Mouse (Mus musculus) heart, embryonic 12.5 days (tissue): Measurements from ENCODE around the gene Rnf151. TPM values are rescaled to one million over a fixed set of nuclear protein-coding genes. Genes with fewer than 3 reads are reported as not detected.
"Not testable (repeated sequence)": the region's sequence is repeated elsewhere in the genome, so short reads cannot be mapped to it uniquely, and the experiment has no call there.

Source experiments
- ATAC-seq: fragments of 200-750 bp; cut with Nextera tagmentation; 2 replicates; pipeline ENCODE4 v1.8.0; 2017; ENCODE audit warnings: moderate TSS enrichment, moderate library complexity; ENCODE audit not compliant: insufficient number of reproducible peaks, low FRiP score
- H3K27ac ChIP-seq: fragments of 300-500 bp; sonication (generic); 2 replicates; pipeline ENCODE4 v1.5.1; 2016; ENCODE audit warnings: mild to moderate bottlenecking, moderate library complexity; ENCODE audit not compliant: poor library complexity, severe bottlenecking
- H3K27me3 ChIP-seq: fragments of 300-500 bp; sonication (generic); replicated peaks from 2 replicates; pipeline ENCODE4 v1.6.1; 2016; ENCODE audit warnings: mild to moderate bottlenecking, moderate library complexity
- H3K36me3 ChIP-seq: fragments of 300-500 bp; sonication (generic); 2 replicates; pipeline ENCODE4 v1.6.1; 2016; ENCODE audit warnings: mild to moderate bottlenecking, moderate library complexity
- H3K4me1 ChIP-seq: fragments of 300-500 bp; sonication (generic); replicated peaks from 2 replicates; pipeline ENCODE4 v1.6.1; 2016; ENCODE audit warnings: mild to moderate bottlenecking
- H3K4me2 ChIP-seq: fragments of 300-500 bp; sonication (generic); 2 replicates; pipeline ENCODE4 v1.6.1; 2016; ENCODE audit warnings: mild to moderate bottlenecking, moderate library complexity
- H3K4me3 ChIP-seq: fragments of 300-500 bp; sonication (generic); 2 replicates; pipeline ENCODE4 v1.5.1; 2016; ENCODE audit warnings: mild to moderate bottlenecking
- H3K9ac ChIP-seq: fragments of 300-500 bp; sonication (generic); 2 replicates; pipeline ENCODE4 v1.6.1; 2016; ENCODE audit warnings: mild to moderate bottlenecking, moderate library complexity
- H3K9me3 ChIP-seq: fragments of 300-500 bp; sonication (generic); replicated peaks from 2 replicates; pipeline ENCODE4 v1.6.1; 2016; ENCODE audit warnings: mild to moderate bottlenecking, moderate library complexity
- WGBS: fragments of 180-500 bp; shearing (Covaris S2); methylation state at CpG from one replicate; pipeline ENCODE4 v1.1.7; 2016; 5-methylcytosine and 5-hydroxymethylcytosine counted together
- polyA plus RNA-seq: library from polyadenylated mRNA; unstranded; fragments of >200 nt; fragmentation: Nextera tagmentation; extraction: Ambion mirVana; gene quantifications from 2 replicates; pipeline ENCODE4 v1.2.1, GENCODE M21; 2016

The Rnf151 gene
- polyA plus RNA-seq, 1 experiment from 2014 or later, result not detected

DNA sequence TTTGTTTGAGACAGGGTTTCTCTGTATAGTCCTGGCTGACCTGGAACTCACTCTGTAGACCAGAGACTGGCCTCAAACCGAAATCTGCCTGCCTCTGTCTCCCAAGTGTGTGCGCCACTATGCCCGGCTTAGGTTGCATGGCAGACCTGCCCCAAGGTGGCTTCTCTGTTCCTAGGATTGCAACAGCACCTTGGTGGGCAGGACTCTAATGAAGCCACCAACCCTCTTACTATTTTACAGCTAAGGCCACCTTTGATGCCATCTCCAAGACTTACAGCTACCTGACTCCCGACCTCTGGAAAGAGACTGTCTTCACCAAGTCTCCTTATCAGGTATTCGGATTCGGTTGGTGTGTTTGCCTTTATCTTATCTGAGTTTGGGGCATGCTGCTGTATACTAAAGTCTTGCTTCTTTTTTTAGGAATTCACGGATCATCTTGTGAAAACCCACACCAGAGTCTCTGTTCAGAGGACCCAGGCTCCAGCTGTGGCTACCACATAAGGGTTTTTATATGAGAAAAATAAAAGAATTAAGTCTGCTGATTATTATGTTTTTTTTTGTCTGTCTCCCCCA is 3.6 kb upstream of the Rnf151 start:
- not testable (repeated sequence) for H3K27ac ChIP-seq, ATAC-seq, H3K27me3 ChIP-seq, H3K9me3 ChIP-seq
- peak overlapping the region; percentile 80 for H3K9ac ChIP-seq
- peak overlapping the region; percentile 95 for H3K4me3 ChIP-seq
- peaks cover 32% of the 10 kb centered on the region for H3K36me3 ChIP-seq
- 33% methylated on average over 7 of the region's 7 CpGs for WGBS
- H3K4me2 ChIP-seq, result peak overlapping the region; percentile 84
- peaks cover 29% of the 10 kb centered on the region for H3K4me1 ChIP-seq

DNA sequence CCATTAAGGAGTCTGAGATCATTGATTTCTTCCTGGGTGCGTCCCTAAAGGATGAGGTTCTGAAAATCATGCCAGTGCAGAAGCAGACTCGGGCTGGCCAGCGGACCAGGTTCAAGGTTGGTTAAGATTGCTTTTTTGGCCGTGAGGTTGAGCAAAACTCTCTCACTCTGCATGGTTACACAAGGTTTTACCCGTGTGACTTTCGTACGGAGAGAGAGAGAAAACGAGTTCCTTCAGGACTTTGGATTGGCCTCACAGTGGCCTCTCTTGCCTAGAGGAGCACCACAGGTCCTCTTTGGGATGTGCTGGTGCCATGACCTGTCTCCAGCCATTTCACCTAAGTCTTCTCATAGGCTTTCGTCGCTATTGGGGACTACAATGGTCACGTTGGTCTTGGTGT is 2.8 kb upstream of the Rnf151 start:
- ATAC-seq, H3K9me3 ChIP-seq, H3K27me3 ChIP-seq: not testable (repeated sequence)
- Histone ChIP-seq H3K4me3 (peak overlapping the region; percentile 95), H3K27ac (0 out of 2 replicates have a peak overlapping the region, but pooled peaks have one; percentile 83), H3K4me2 (peak overlapping the region; percentile 84), H3K36me3 (peaks cover 37% of the 10 kb centered on the region), H3K9ac (peak overlapping the region; percentile 86), H3K4me1 (peaks cover 29% of the 10 kb centered on the region)
- WGBS, result under 1% methylated on average over 11 of the region's 11 CpGs

DNA sequence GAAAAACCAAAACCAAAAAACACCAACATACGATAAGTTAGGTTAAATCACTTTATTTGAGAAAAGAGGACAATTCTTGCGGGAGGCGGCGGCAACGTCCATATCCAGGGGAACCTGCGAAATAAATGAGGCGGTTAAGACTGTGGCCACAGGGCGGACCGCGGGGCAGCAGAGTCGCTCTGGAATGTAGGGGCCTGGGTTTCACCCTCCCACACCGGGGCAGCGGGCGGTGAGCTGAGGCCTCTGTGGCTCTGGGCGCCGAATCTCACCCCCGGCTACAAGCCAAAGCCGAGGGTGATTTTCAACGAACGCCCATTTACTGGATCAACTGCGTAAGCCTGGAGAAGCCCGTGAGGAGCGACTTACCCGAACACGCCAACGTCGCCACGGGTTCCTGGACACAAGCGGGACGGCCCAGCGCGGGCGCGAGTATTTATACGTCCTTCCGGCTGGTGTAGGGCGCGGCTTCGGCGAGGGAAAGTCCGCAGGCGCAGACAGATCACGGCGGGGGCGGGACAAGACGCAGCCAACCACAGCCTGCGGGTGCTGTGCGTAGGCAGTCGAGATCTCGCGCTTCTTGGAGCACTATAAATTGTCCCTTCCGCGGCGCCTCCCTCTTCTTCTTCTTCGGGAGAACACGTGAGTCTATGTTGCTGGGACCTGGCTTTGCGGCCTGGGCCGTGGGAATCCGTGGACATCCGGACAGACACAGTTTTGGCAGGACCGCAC is 1.8 kb upstream of the Rnf151 start:
- H3K36me3 ChIP-seq, result peaks cover 41% of the 10 kb centered on the region
- H3K4me3 ChIP-seq, result peak overlapping the region; percentile 95
- peaks cover 29% of the 10 kb centered on the region for H3K4me1 ChIP-seq
- peak; percentile 98 for ATAC-seq
- peak overlapping the region; percentile 93 for H3K27ac ChIP-seq
- H3K27me3 ChIP-seq, result no peaks in the 10 kb centered on the region
- under 1% methylated on average over 61 of the region's 61 CpGs for WGBS
- peak overlapping the region; percentile 84 for H3K4me2 ChIP-seq
- H3K9me3 ChIP-seq, result no peaks in the 10 kb centered on the region
- H3K9ac ChIP-seq, result peak overlapping the region; percentile 98

DNA sequence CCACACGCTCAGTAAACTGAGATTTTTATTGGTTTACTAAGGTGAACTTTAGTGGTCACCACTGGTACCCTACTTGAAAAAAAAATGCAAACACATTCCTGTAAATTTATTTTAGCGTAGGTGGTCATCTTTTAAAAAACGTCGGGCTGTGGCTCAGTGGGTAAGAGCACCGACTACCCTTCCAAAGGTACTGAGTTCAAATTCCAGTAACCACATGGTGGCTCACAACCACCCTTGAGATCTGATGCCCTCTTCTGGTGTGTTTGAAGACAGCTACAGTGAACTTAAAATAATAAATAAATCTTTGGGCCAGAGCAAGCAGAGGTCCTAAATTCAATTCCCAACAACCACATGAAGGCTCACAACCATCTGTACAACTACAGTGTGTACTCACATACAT is 1.1 kb upstream of the Rnf151 start:
- 52% methylated on average over 5 of the region's 5 CpGs for WGBS
- not testable (repeated sequence) for ATAC-seq, H3K9me3 ChIP-seq, H3K27ac ChIP-seq, H3K27me3 ChIP-seq
- peaks cover 41% of the 10 kb centered on the region for H3K36me3 ChIP-seq
- peak overlapping the region; percentile 79 for H3K4me2 ChIP-seq
- peak overlapping the region; percentile 95 for H3K4me3 ChIP-seq
- H3K9ac ChIP-seq, result peak overlapping the region; percentile 98
- H3K4me1 ChIP-seq, result peaks cover 29% of the 10 kb centered on the region

DNA sequence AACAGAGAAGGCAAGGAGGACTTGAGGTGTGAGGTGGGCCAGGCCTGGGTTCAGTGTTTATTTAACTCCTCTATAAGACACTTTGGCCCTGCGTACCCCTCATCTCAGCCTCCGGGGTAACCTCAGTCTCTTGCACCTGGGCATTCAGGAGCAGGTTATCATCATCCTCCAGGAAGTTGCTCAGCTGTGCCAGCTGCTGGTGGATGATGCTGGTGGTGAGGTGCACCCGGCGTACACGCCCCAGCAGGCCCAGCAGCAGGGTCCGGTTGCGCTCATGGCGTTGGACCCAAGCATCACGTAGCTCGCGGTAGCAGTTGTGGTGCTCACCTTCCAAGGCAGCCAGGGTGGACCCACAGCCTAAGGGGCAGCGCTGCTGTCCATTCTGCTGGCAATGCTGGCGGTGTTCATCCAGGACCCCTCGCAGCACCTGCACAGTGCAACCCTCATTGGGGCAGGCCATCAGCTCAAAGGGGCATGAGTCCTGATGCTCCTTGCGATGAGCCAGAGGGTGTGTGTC is 1.6 kb downstream of the Rnf151 start:
- no peak for ATAC-seq
- H3K4me1 ChIP-seq, result peaks cover 6% of the 10 kb centered on the region
- no peaks in the 10 kb centered on the region for H3K27me3 ChIP-seq
- no peak overlapping the region for H3K27ac ChIP-seq
- peaks cover 26% of the 10 kb centered on the region for H3K36me3 ChIP-seq
- H3K9ac ChIP-seq, result no peak overlapping the region
- H3K4me3 ChIP-seq, result no peak overlapping the region
- H3K9me3 ChIP-seq, result no peaks in the 10 kb centered on the region
- WGBS, result 94% methylated on average over 15 of the region's 15 CpGs
- no peak overlapping the region for H3K4me2 ChIP-seq

DNA sequence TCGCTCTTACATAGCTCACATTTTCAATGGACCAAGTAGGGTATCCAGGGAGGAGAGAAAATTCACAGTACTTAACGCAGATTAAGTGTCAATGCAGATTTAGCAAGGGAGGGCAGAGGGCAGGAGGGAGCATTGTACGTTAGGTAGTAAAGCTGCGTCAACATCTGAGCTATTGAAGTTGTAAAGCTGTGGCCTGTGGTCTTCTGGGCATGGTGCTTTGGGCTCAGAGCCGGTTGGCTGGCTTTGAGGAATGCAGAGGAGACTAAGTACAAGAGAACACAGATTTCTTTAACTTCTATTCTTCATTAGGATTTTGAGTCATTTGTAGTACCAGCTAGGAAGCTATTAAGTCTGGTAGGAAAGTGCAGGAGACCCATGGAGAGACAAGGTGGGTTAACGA is 2.3 kb downstream of the Rnf151 start:
- Histone ChIP-seq H3K36me3 (peaks cover 24% of the 10 kb centered on the region), H3K9ac (no peak overlapping the region), H3K4me1 (peaks cover 4% of the 10 kb centered on the region; the same call in 1 of the 2 replicates), H3K4me2 (no peak overlapping the region), H3K27ac (no peak overlapping the region), H3K27me3 (no peaks in the 10 kb centered on the region), H3K9me3 (no peaks in the 10 kb centered on the region), H3K4me3 (no peak overlapping the region)
- no peak for ATAC-seq
- 80% methylated on average over 6 of the region's 6 CpGs for WGBS

DNA sequence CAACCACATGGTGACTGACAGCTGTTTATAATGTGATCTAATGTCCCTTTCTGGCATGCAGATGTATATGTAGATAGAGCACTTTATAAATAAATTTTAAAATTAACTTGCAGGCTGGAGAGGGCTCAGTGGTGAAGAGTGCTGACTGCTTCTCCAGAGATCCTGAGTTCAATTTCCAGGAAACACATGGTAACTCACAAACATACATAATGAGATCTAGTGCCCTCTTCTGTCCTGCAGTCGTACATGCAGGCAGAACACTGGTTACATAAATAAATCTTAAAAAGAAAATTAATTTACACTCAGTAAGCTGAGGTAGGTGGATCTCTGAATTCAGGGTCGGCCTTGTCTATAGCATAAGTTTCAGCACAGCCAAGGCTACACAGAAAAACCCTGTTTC is 9.2 kb downstream of the Rnf151 start:
- 42% methylated on average over 2 of the region's 2 CpGs for WGBS
- peaks cover 14% of the 10 kb centered on the region for H3K4me1 ChIP-seq
- no peak for ATAC-seq

DNA sequence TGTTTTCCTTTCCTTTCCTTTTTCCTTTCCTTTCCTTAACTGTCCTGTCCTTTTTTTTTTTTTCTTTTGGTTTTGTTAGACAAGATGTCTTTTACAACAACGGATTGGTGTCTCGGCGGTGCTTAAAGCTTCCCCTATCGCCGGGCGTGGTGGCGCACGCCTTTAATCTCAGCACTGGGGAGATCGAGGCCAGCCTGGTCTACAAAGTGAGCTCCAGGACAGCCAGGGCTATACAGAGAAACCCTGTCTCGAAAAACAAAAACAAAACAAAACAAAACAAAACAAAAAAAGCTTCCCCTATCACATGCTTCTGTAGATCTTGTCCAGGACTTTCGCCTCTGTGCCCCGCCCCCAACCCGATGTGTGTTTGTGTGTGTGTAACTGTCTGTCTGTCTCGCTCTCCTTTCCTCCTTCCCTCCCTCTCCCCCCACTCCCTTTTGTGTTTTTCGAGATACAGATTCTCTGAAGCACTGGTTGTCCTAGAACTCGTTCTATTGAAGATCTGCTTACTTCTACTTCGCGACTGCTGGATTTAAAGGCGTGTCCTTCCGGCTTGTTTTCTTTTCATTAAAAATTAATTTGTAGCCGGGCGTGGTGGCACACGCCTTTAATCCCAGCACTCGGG is 9.9 kb downstream of the Rnf151 start:
- ATAC-seq, result 0 out of 2 replicates have a peak, but pooled peaks have one; percentile 47
- peak overlapping the region; percentile 91 for H3K4me3 ChIP-seq
- WGBS, result 6% methylated on average over 24 of the region's 24 CpGs
- peak overlapping the region; percentile 84 for H3K9ac ChIP-seq
- no peaks in the 10 kb centered on the region for H3K9me3 ChIP-seq
- peaks cover 23% of the 10 kb centered on the region for H3K36me3 ChIP-seq
- peak overlapping the region; percentile 93 for H3K4me2 ChIP-seq
- peak overlapping the region; percentile 88 for H3K27ac ChIP-seq
- H3K27me3 ChIP-seq, result no peaks in the 10 kb centered on the region
- peaks cover 14% of the 10 kb centered on the region for H3K4me1 ChIP-seq

More for the DNA sequence above, 9.2 kb downstream of the Rnf151 start:
- Histone ChIP-seq H3K4me3 (peak overlapping the region; percentile 91; the same call in 1 of the 2 replicates), H3K36me3 (peaks cover 20% of the 10 kb centered on the region), H3K27me3 (no peaks in the 10 kb centered on the region), H3K9ac (no peak overlapping the region; the same call in 1 of the 2 replicates), H3K4me2 (peak overlapping the region; percentile 93), H3K27ac (no peak overlapping the region), H3K9me3 (no peaks in the 10 kb centered on the region)

DNA sequence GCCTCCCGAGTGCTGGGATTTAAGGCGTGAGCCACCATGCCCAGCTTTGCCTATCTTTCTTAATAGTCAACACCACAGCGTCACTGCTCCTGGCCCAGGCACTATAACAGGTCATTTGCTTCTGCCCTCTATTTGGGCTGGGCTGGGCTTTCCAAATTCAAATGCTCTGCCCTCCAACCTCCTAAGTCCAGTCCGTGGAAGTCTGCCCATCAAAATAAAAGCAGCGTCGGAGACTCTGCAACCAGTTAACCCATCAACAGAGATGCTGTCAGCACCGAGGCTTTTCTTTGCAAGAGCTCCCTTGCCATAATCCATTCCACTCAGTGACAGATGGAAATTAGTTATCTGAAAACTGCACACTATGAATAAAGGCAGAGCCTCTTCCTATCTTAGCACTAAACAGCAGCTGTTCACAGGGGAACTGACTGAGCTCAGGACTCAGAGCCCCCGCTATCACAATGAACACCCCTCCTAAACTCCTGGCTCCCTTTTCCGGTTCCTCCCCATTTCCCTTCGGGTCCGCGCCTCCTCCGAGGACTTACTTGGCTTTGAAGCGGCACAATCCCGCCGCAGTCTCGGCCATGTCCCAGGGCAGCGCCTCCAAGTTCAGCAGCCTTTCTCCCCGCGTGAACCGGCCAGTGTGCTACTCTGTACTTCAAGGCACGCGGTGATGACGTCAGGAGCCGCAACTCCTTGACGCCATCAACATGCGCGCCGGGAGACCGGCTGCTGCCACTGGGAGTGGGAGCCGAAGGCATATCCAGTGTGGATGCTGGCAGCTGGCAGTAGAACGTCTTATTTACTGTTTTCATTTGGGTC is 10.7 kb downstream of the Rnf151 start, which contains the start of gene Tbl3:
Gene Tbl3 (minus strand): TSS at position 679 of the 819 bp plus-strand sequence.
- Histone ChIP-seq H3K27me3 (no peaks in the 10 kb centered on the region), H3K4me3 (peak within 1 kb of the TSS; percentile 91), H3K36me3 (peaks cover 30% of the 10 kb centered on the region), H3K9ac (peak within 1 kb of the TSS; percentile 84), H3K4me1 (peaks cover 14% of the 10 kb centered on the region), H3K9me3 (no peaks in the 10 kb centered on the region), H3K27ac (peak within 1 kb of the TSS; percentile 88), H3K4me2 (peak within 1 kb of the TSS; percentile 93)
- peak; percentile 87 for ATAC-seq
- WGBS, result 4% methylated on average over 32 of the region's 32 CpGs

DNA sequence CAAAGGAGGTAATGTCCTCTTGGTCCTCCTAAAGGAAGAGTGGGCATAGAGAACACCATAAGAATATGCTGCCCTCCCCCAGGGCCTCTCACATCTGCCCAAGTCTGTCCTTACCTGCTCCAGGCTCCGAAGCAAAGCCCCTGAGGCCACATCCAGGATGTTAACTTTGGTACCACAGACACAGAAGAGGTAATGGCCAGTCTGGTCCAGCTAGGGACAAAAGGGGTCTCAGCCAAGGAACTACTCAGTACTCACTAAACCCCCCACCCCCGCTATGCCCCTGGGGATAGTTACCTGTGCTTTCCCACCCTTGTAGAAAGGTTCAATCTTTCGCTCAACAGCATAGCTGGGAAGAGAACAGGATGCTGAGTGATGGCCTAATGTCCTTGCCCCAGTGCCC is 12.0 kb downstream of the Rnf151 start:
- H3K4me2 ChIP-seq, result no peak overlapping the region

More for the DNA sequence above, 12.0 kb downstream of the Rnf151 start:
- WGBS, result 97% methylated on average over 3 of the region's 3 CpGs
- ATAC-seq, result no peak
- Histone ChIP-seq H3K27me3 (no peaks in the 10 kb centered on the region), H3K9ac (no peak overlapping the region), H3K4me1 (peaks cover 14% of the 10 kb centered on the region), H3K4me3 (no peak overlapping the region), H3K36me3 (peaks cover 44% of the 10 kb centered on the region), H3K27ac (no peak overlapping the region), H3K9me3 (no peaks in the 10 kb centered on the region)
